Mouse (Mus musculus): ENCODE measurements at regions not wholly inside any gene's neighbourhood (a gene's known extent, or its start where the extent isn't known, plus 50 kb on each side); places are given as distances from the start of the nearest gene placed in this dataset.

DNA sequence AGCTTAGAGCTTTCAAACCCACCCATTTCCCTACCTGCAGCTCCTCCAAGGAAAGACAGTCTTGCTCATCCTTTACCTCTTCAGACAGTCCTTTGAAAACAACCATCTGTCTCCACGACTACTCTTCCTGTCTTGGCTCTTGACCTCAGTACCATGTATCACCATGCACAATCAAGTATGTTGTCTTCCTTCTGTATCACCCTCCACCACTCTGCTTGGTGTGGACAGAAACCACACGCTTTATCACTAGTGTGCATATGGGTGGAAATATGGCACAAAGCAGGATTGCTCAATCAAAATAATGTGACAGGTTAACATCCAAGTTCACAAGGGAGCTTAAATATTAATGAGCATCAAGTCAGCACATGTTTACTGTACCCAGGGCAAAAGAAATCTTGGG, 280.1 kb upstream of the Cdyl start:
- TF ChIP-seq POLR2A (IDR thresholded peaks at IDR 0.05; ENCODE audit: extremely low read depth, insufficient read depth, low read length) (no peak), CTCF (IDR thresholded peaks at IDR 0.05; ENCODE audit: low read depth, low read length) (no peak)
